Mouse (Mus musculus) neural tube, embryonic 14.5 days (tissue): ENCODE results near the gene Nol3. TPM values are rescaled to one million over a fixed set of nuclear protein-coding genes. Genes with fewer than 3 reads are reported as not detected.
"Not testable (repeated sequence)": the region's sequence is repeated elsewhere in the genome, so short reads cannot be mapped to it uniquely, and the experiment has no call there.

ENCODE experiments used
- ATAC-seq: fragments of 200-750 bp; cut with Nextera tagmentation; 2 replicates; pipeline ENCODE4 v1.8.0; 2017; ENCODE audit warnings: low read depth, mild to moderate bottlenecking, moderate TSS enrichment, moderate library complexity
- H3K27ac ChIP-seq: fragments of 300-500 bp; sonication (generic); 2 replicates; pipeline ENCODE4 v1.5.1; 2014; ENCODE audit warnings: low read depth, mild to moderate bottlenecking, control low read depth, low read length, moderate library complexity, mixed read lengths
- H3K27me3 ChIP-seq: fragments of 300-500 bp; sonication (generic); 2 replicates; pipeline ENCODE4 v1.6.1; 2014; ENCODE audit warnings: low read length; ENCODE audit not compliant: control insufficient read depth, insufficient read depth
- H3K36me3 ChIP-seq: fragments of 300-500 bp; sonication (generic); 2 replicates; pipeline ENCODE4 v1.6.1; 2014; ENCODE audit warnings: low read length, mixed read lengths; ENCODE audit not compliant: control insufficient read depth, insufficient read depth
- H3K4me1 ChIP-seq: fragments of 300-500 bp; sonication (generic); 2 replicates; pipeline ENCODE4 v1.6.1; 2014; ENCODE audit warnings: low read length; ENCODE audit not compliant: control insufficient read depth, insufficient read depth
- H3K4me2 ChIP-seq: fragments of 300-500 bp; sonication (generic); 2 replicates; pipeline ENCODE4 v1.6.1; 2014; ENCODE audit warnings: mild to moderate bottlenecking, low read depth, low read length, control low read depth
- H3K4me3 ChIP-seq: fragments of 300-500 bp; sonication (generic); 2 replicates; pipeline ENCODE4 v1.5.1; 2014; ENCODE audit warnings: low read depth, low read length, control low read depth, mixed read lengths
- H3K9ac ChIP-seq: fragments of 300-500 bp; sonication (generic); replicated peaks from 2 replicates; pipeline ENCODE4 v1.6.1; 2014; ENCODE audit warnings: low read depth, mild to moderate bottlenecking, control low read depth, low read length, mixed read lengths
- H3K9me3 ChIP-seq: fragments of 300-500 bp; sonication (generic); 2 replicates; pipeline ENCODE4 v1.6.1; 2016; ENCODE audit warnings: low read length; ENCODE audit not compliant: control insufficient read depth
- WGBS: fragments of 180-500 bp; shearing (Covaris S2); extraction: QIAGEN DNeasy Blood & Tissue Kit; methylation state at CpG from one replicate; pipeline ENCODE4 v1.1.7; 2014; 5-methylcytosine and 5-hydroxymethylcytosine counted together
- polyA plus RNA-seq: library from polyadenylated mRNA; unstranded; fragments of >200 nt; fragmentation: Nextera tagmentation; extraction: Ambion mirVana; gene quantifications from 2 replicates; pipeline ENCODE4 v1.2.1, GENCODE M21; 2014

The Nol3 gene
- 5.5 and 5.9 TPM in 2 replicates for polyA plus RNA-seq

DNA sequence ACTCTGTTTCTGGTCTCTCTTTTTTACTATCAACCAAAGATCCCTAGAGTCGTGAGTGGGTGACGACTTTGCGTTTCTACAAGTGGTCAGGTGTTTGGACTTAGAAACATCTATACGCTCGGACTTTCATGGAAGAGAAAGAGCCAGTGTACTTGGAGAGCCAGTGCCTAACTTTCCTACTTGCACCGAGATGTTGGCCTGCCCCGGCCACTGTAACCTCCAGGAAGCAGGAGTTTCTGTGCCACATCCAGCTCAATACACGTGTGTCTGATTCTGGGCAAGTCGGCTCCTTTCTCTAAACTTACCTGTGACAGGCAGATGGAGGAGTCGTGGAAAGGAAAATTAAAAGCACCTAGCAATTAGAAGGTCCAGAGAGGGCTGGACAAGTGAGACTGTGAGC is at the start of gene Nol3:
Gene Nol3, plus strand, starts transcription at position 301 of the 400 bp plus-strand sequence.
- peak within 1 kb of the TSS; percentile 33 for H3K4me3 ChIP-seq
- 0 out of 2 replicates have a peak, but pooled peaks cover 2% of the 10 kb centered on the region for H3K4me1 ChIP-seq
- H3K27me3 ChIP-seq, result peaks cover 38% of the 10 kb centered on the region
- H3K9ac ChIP-seq, result peak within 1 kb of the TSS; percentile 34
- 0 out of 2 replicates have a peak, but pooled peaks cover 6% of the 10 kb centered on the region for H3K36me3 ChIP-seq
- peak within 1 kb of the TSS; percentile 61 for H3K4me2 ChIP-seq
- WGBS, result 8% methylated on average over 10 of the region's 10 CpGs
- no peaks in the 10 kb centered on the region for H3K9me3 ChIP-seq
- H3K27ac ChIP-seq, result no peak within 1 kb of the TSS
- no peak for ATAC-seq

DNA sequence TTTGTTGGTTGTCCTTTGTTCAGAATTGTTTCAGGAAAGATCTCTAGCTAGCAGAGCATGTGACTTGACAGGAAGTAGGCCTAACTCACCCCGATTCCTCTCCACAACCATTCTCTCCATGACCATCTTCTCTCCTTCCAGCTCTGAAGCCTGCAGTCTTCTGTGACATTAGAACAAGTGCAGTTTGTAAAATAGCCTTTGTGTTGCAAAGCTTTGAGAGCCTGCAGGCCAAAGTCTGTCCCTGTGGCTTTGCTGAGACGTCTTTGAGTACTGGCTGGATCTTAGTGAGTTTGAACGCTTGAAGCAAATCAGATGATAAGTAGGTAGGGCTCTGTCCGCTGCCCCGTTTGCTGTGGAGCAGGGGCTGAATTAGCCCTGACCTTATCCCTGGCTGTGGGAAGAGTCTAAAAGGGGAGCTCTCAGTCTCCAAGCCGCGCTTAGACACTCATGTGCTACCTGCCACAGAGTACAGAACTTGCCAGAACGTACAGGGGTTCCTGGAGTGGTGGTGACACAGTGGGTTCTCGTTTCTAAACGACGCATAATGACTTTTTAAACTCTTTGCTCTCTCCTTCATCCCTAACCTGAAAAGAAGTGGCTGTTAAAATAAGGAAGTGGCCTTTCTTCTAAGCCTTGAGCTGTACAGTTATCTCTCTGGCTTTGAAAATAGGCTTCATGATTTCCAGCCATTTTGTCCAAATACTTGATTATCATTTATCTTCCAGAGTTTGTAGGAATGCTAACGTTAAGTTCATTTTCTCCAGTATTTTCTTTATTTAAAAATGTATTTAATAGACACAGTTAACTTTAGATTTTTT is 44.2 kb upstream of the Nol3 start:
- ATAC-seq, result no peak
- H3K27me3 ChIP-seq, result no peaks in the 10 kb centered on the region
- H3K9me3 ChIP-seq, result no peaks in the 10 kb centered on the region
- H3K4me3 ChIP-seq, result no peak overlapping the region
- H3K9ac ChIP-seq, result no peak overlapping the region
- no peak overlapping the region for H3K27ac ChIP-seq
- no peak overlapping the region for H3K4me2 ChIP-seq
- H3K36me3 ChIP-seq, result 0 out of 2 replicates have a peak, but pooled peaks cover 2% of the 10 kb centered on the region
- 88% methylated on average over 12 of the region's 12 CpGs for WGBS
- H3K4me1 ChIP-seq, result no peaks in the 10 kb centered on the region

DNA sequence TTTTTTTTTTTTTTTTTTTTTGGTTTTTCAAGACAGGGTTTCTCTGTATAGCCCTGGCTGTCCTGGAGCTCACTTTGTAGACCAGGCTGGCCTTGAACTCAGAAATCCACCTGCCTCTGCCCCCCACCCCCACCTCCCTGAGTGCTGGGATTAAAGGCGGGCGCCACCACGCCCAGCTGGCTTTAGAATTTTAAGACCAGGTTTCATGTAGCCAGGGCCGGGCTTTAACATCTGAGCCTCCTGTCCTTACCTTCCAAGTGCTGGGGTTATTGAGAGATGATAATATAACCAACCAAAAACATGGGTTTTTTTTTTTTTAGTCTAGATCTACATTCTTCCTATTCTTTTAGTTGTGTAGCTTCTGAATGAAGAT is 43.6 kb upstream of the Nol3 start:
- not testable (repeated sequence) for H3K36me3 ChIP-seq
- WGBS, result 90% methylated on average over 4 of the region's 4 CpGs

DNA sequence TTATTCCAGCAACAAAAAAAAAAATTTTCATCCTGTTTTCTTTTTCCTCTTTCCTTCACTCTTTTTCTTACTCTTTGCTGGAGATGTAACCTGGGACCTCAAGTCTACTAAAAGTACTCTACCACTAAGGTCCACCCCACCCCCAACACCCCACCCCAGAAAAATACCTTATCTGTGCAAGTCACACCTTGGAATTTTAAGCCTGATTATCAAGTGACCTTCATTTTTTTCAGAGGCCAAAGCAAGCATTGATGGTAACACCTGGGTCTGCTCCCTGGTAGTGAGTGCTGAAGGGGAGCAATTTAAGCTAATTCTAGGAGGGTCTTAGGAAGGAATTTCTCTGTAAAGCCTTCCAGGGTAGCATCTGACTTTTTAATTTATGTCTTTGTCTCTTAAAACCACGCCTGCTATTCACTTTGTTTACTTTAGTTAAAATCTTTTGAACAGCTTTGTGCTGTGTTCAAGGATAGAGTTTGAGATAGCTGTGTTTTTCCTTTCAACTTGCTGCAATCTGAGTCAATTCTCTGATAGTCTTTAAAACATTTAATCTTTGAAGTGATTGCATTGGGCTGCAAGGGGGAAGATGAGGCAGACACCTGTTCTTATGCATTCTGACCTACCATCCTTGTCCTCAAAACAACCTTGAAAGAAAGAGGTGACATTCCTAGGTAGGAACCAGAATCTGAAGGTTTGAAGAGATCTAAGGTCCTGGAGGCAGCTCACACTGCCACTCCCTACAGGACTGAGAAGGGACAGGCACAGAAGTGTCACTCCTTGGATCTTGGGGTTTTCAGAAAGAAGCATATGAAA is 42.6 kb upstream of the Nol3 start:
- H3K9ac ChIP-seq, result no peak overlapping the region
- no peak overlapping the region for H3K4me2 ChIP-seq
- no peak overlapping the region for H3K4me3 ChIP-seq
- H3K27ac ChIP-seq, result no peak overlapping the region
- H3K4me1 ChIP-seq, result no peaks in the 10 kb centered on the region
- WGBS, result 69% methylated on average over 1 of the region's 1 CpGs
- H3K9me3 ChIP-seq, result no peaks in the 10 kb centered on the region
- ATAC-seq, result no peak
- no peaks in the 10 kb centered on the region for H3K27me3 ChIP-seq
- 0 out of 2 replicates have a peak, but pooled peaks cover 2% of the 10 kb centered on the region for H3K36me3 ChIP-seq

More for the DNA sequence above, 43.6 kb upstream of the Nol3 start:
- not testable (repeated sequence) for ATAC-seq, H3K4me1 ChIP-seq, H3K4me3 ChIP-seq, H3K27me3 ChIP-seq, H3K9me3 ChIP-seq, H3K4me2 ChIP-seq, H3K27ac ChIP-seq, H3K9ac ChIP-seq

DNA sequence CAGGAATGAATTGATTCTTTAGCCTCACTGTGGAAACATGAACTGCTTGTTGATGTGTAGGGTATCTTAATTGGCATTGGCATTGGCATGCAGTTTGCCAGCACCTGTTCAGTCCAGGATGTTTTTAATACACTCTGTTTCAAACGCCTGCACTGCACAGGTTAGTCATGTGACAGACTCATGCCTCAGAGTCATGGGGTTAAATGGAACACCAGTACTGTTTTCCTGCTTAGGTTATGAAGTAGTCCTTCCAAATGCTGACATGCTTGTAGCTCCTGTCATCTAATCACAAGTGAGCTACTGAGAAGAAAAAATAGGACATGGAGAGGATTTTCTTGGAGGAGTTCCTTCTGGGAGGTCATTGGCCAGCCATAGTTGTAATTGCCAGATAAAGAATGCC is 40.7 kb upstream of the Nol3 start:
- H3K9me3 ChIP-seq, result no peaks in the 10 kb centered on the region
- H3K36me3 ChIP-seq, result peaks cover 18% of the 10 kb centered on the region
- WGBS, result 83% methylated on average over 1 of the region's 1 CpGs
- H3K4me3 ChIP-seq, result no peak overlapping the region
- no peak for ATAC-seq
- no peak overlapping the region for H3K4me2 ChIP-seq
- no peaks in the 10 kb centered on the region for H3K4me1 ChIP-seq
- no peak overlapping the region for H3K27ac ChIP-seq
- no peak overlapping the region for H3K9ac ChIP-seq
- H3K27me3 ChIP-seq, result no peaks in the 10 kb centered on the region

DNA sequence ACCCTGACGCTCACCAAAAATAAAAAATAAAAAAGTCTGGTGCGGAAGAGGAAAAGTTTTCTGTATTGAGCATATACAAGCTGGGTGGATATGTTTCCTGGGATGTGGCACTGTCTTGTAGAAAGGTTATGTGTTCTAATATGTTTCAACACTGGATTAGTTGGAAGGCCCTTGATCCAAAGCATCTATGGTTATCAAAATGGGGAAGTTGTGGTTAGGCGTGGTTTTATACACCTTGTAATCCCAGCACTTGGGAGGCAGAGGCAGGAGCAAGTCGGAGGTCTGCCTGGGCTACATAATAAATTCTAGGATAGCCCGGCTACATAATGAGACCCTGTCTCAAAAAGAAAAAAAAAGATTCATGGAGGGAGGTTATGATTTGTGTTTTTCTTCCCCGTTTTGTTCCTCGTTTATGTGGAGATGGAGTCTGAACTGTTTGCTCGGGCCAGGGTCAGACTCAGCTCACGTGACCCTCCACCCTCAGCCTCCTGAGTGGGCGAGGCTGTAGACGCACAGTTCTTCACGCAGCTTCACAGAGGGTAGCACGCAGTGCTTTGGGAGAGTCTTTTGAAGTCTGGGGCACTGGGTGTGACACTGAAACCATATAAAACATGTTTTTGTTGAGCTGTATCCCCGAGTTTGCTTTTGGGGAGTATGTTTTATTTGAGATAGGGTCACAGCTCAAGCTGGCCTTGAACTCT is 38.3 kb upstream of the Nol3 start:
- Histone ChIP-seq H3K9ac (no peak overlapping the region), H3K9me3 (no peaks in the 10 kb centered on the region), H3K4me3 (no peak overlapping the region), H3K4me2 (no peak overlapping the region), H3K36me3 (peaks cover 29% of the 10 kb centered on the region), H3K27ac (no peak overlapping the region), H3K27me3 (no peaks in the 10 kb centered on the region), H3K4me1 (no peaks in the 10 kb centered on the region)
- WGBS, result 93% methylated on average over 14 of the region's 14 CpGs
- no peak for ATAC-seq

DNA sequence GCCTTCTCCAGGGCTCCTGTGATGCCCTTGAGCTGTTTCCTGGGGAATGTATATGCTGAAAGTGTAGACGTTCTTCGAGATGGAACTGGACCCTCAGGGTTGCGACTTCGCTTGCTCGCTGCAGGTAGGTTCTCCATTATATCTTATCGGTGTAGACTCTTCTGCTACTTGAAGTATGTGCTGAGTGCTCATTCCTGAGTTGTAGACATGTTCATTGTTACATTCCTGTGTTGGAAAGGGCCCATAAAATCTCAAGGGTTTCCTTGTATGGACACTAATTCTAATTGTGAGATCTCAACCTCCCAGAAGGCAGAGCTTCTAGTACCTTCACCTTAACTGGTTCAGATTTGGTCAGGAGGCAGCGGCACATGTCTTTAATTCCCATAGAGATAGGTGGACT is 34.9 kb upstream of the Nol3 start:
- Histone ChIP-seq H3K36me3 (peaks cover 26% of the 10 kb centered on the region), H3K9ac (no peak overlapping the region), H3K4me2 (no peak overlapping the region), H3K9me3 (no peaks in the 10 kb centered on the region), H3K4me3 (no peak overlapping the region), H3K4me1 (no peaks in the 10 kb centered on the region), H3K27me3 (no peaks in the 10 kb centered on the region), H3K27ac (no peak overlapping the region)
- WGBS, result 96% methylated on average over 7 of the region's 7 CpGs
- ATAC-seq, result no peak

DNA sequence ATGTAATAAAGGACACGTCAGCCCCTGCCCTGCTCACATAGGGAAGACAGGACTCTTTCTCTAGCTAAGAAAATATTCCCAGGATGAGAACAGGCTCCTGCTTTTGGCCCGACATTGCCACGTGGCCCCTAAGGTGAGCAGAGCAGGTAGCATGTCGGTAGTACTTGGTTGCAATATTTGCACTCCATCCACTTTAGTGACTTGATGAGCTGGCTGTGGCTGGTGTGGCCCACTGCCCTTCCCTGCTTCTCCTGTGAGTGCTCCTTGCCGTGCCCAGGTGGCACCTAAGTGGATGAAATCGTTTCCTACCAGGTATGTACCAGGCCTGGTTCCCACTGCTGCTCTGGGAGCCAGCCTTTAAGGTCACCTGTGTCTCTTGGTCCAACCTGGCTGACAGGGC is 24.0 kb upstream of the Nol3 start:
- H3K27me3 ChIP-seq, result 0 out of 2 replicates have a peak, but pooled peaks cover 3% of the 10 kb centered on the region
- H3K9me3 ChIP-seq, result no peaks in the 10 kb centered on the region
- H3K4me1 ChIP-seq, result 0 out of 2 replicates have a peak, but pooled peaks cover 4% of the 10 kb centered on the region
- H3K9ac ChIP-seq, result no peak overlapping the region
- 97% methylated on average over 6 of the region's 6 CpGs for WGBS
- H3K36me3 ChIP-seq, result peaks cover 42% of the 10 kb centered on the region
- no peak overlapping the region for H3K27ac ChIP-seq
- no peak overlapping the region for H3K4me3 ChIP-seq
- no peak for ATAC-seq
- H3K4me2 ChIP-seq, result no peak overlapping the region
